Mouse (Mus musculus) MEL (cell line): ENCODE data around the gene Ubxn1. TPM values are rescaled to one million over a fixed set of nuclear protein-coding genes. Genes with fewer than 3 reads are reported as not detected.
"Not testable (repeated sequence)": the region's sequence is repeated elsewhere in the genome, so short reads cannot be mapped to it uniquely, and the experiment has no call there.

Experiments
- DNase-seq: peaks from one replicate; pipeline ENCODE4 v3.0.0; 2011; ENCODE audit warnings: low read depth, low spot score
- H3K27ac ChIP-seq: 2 replicates; pipeline ENCODE4 v1.5.1; 2012; ENCODE audit warnings: low read depth, mild to moderate bottlenecking, control low read depth, low read length, moderate library complexity; ENCODE audit not compliant: control insufficient read depth
- H3K27me3 ChIP-seq, 2 experiments: fragments of 150-350 bp in 1 of 2; sonication (generic) in 1 of 2; 2 replicates each; pipeline ENCODE4 v1.6.1; 2012; ENCODE audit warnings: low read length in 2 of 2, mild to moderate bottlenecking in 2 of 2, improper control_type of control experiment in 1 of 2, moderate library complexity in 1 of 2; ENCODE audit not compliant: insufficient read depth in 2 of 2, control insufficient read depth in 1 of 2
- H3K36me3 ChIP-seq, 2 experiments: 2 replicates each; pipeline ENCODE4 v1.6.1; 2012 to 2014; ENCODE audit warnings: low read length in 2 of 2, improper control_type of control experiment in 1 of 2, inconsistent platforms in 1 of 2, mild to moderate bottlenecking in 1 of 2; ENCODE audit not compliant: insufficient read depth in 2 of 2, control insufficient read depth in 1 of 2
- H3K4me1 ChIP-seq, 2 experiments: fragments of 150-350 bp in 1 of 2; sonication (generic) in 1 of 2; 2 replicates each; pipeline ENCODE4 v1.6.1; 2012; ENCODE audit warnings: low read length in 2 of 2, improper control_type of control experiment in 1 of 2, mild to moderate bottlenecking in 1 of 2; ENCODE audit not compliant: insufficient read depth in 2 of 2, control insufficient read depth in 1 of 2
- H3K4me3 ChIP-seq, 2 experiments: fragments of 150-350 bp in 1 of 2; sonication (generic) in 1 of 2; 2 replicates each; pipeline ENCODE4 v1.5.1; 2012; ENCODE audit warnings: low read depth in 2 of 2, low read length in 2 of 2, mild to moderate bottlenecking in 2 of 2, moderate library complexity in 2 of 2, control low read depth in 1 of 2, improper control_type of control experiment in 1 of 2; ENCODE audit not compliant: control insufficient read depth in 1 of 2, insufficient read depth in 1 of 2
- H3K79me2 ChIP-seq: 2 replicates; pipeline ENCODE4 v1.6.1; 2012; ENCODE audit warnings: mild to moderate bottlenecking, low read length, moderate library complexity; ENCODE audit not compliant: control insufficient read depth, poor library complexity, insufficient read depth
- H3K9ac ChIP-seq: 2 replicates; pipeline ENCODE4 v1.6.1; 2012; ENCODE audit warnings: low read depth, mild to moderate bottlenecking, control low read depth, low read length, moderate library complexity; ENCODE audit not compliant: control insufficient read depth, poor library complexity, severe bottlenecking
- H3K9me3 ChIP-seq: fragments of 150-350 bp; sonication (generic); replicated peaks from 2 replicates; pipeline ENCODE4 v1.6.1; 2012; ENCODE audit warnings: mild to moderate bottlenecking, low read length, improper control_type of control experiment, moderate library complexity; ENCODE audit not compliant: insufficient read depth
- BHLHE40 ChIP-seq: IDR thresholded peaks from 2 replicates; pipeline ENCODE4 v1.6.1; 2012; ENCODE audit warnings: low read depth, mild to moderate bottlenecking, inconsistent platforms, low read length, improper control_type of control experiment, borderline replicate concordance
- CHD2 ChIP-seq: IDR thresholded peaks from 2 replicates; pipeline ENCODE4 v1.6.1; 2011; ENCODE audit warnings: low read length, improper control_type of control experiment
- ELF1 ChIP-seq: IDR thresholded peaks from 2 replicates; pipeline ENCODE4 v1.6.1; 2014; ENCODE audit warnings: low read depth, mild to moderate bottlenecking, inconsistent platforms, low read length, improper control_type of control experiment, moderate library complexity
- EP300 ChIP-seq, 2 experiments: IDR thresholded peaks; 2 replicates each; pipeline ENCODE4 v1.6.1; 2011; ENCODE audit warnings: improper control_type of control experiment in 2 of 2, low read length in 2 of 2, low read depth in 1 of 2, mild to moderate bottlenecking in 1 of 2
- ETS1 ChIP-seq: IDR thresholded peaks from 2 replicates; pipeline ENCODE4 v1.6.1; 2012; ENCODE audit warnings: low read depth, mild to moderate bottlenecking, inconsistent platforms, low read length, improper control_type of control experiment, moderate library complexity
- MAZ ChIP-seq: IDR thresholded peaks from 2 replicates; pipeline ENCODE4 v1.6.1; 2012; ENCODE audit warnings: low read depth, mild to moderate bottlenecking, inconsistent platforms, low read length, improper control_type of control experiment
- MXI1 ChIP-seq: IDR thresholded peaks from 2 replicates; pipeline ENCODE4 v1.6.1; 2011; ENCODE audit warnings: mild to moderate bottlenecking, low read depth, low read length, improper control_type of control experiment
- MYC ChIP-seq: IDR thresholded peaks from 2 replicates; pipeline ENCODE4 v1.6.1; 2011; ENCODE audit warnings: low read depth, mild to moderate bottlenecking, low read length, improper control_type of control experiment, moderate library complexity
- POLR2A ChIP-seq, 2 experiments: IDR thresholded peaks; 2 replicates each; pipeline ENCODE4 v1.6.1; 2011 to 2012; ENCODE audit warnings: low read length in 2 of 2, mild to moderate bottlenecking in 2 of 2, control low read depth in 1 of 2, improper control_type of control experiment in 1 of 2, low read depth in 1 of 2, moderate library complexity in 1 of 2; ENCODE audit not compliant: control insufficient read depth in 1 of 2, insufficient read depth in 1 of 2, poor library complexity in 1 of 2
- RAD21 ChIP-seq: IDR thresholded peaks from 2 replicates; pipeline ENCODE4 v1.6.1; 2011; ENCODE audit warnings: mild to moderate bottlenecking, low read depth, low read length, improper control_type of control experiment
- RCOR1 ChIP-seq: IDR thresholded peaks from 2 replicates; pipeline ENCODE4 v1.6.1; 2012; ENCODE audit warnings: low read depth, mild to moderate bottlenecking, inconsistent platforms, low read length, improper control_type of control experiment
- SIN3A ChIP-seq: IDR thresholded peaks from 2 replicates; pipeline ENCODE4 v1.6.1; 2012; ENCODE audit warnings: low read length, improper control_type of control experiment, inconsistent platforms
- TCF12 ChIP-seq: IDR thresholded peaks from 2 replicates; pipeline ENCODE4 v1.6.1; 2014; ENCODE audit warnings: low read depth, mild to moderate bottlenecking, inconsistent platforms, low read length, improper control_type of control experiment, moderate library complexity
- UBTF ChIP-seq: IDR thresholded peaks from 2 replicates; pipeline ENCODE4 v1.6.1; 2012; ENCODE audit warnings: low read depth, mild to moderate bottlenecking, inconsistent platforms, low read length, improper control_type of control experiment, moderate library complexity, borderline replicate concordance; ENCODE audit not compliant: insufficient read depth
- ZMIZ1 ChIP-seq: IDR thresholded peaks from 2 replicates; pipeline ENCODE4 v1.6.1; 2012; ENCODE audit warnings: low read depth, mild to moderate bottlenecking, inconsistent platforms, low read length, improper control_type of control experiment, moderate library complexity
- ZNF384 ChIP-seq: IDR thresholded peaks from 2 replicates; pipeline ENCODE4 v1.6.1; 2012; ENCODE audit warnings: low read depth, mild to moderate bottlenecking, inconsistent platforms, low read length, improper control_type of control experiment
- polyA plus RNA-seq, 2 experiments: library from polyadenylated mRNA; stranded (reverse) in 1 of 2; unstranded in 1 of 2; fragments of >175 nt in 1 of 2; fragments of >200 nt in 1 of 2; gene quantifications; 2 replicates each; pipeline versions ENCODE4 v1.2.1 to v1.2.4; 2012; ENCODE audit warnings: low replicate concordance in 2 of 2, low read depth in 1 of 2; ENCODE audit not compliant: insufficient read length in 2 of 2, insufficient read depth in 1 of 2, missing spikeins in 1 of 2
- total RNA-seq: library from RNA; depleted of rRNA; stranded (reverse); fragments of 300-350 nt; gene quantifications from 2 replicates; pipeline ENCODE4 v1.2.3, GENCODE M21; 2012

The Ubxn1 gene
- total and polyA plus RNA-seq, 3 experiments: 187 to 366 TPM; not detected in 1

DNA sequence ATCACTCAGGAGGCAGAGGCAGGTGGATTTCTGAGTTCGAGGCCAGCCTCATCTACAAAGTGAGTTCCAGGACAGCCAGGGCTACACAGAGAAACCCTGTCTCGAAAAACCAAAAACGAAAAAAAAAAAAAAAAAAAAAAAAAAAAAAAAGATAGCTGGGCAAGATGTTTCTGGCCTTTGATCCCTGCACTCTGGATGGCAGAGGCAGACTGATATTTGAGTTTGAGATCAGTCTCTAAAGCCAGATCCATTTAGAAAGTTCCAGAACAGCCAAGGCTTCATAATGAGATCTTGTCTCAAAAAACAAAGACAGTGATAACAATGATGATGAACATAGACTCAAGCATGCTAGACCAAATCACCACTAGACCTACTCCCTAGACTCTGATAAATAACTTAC is 915 bp upstream of the Ubxn1 start:
- not testable (repeated sequence) for DNase-seq, H3K9me3 ChIP-seq, H3K27me3 ChIP-seq
- Histone ChIP-seq H3K4me3 (peak overlapping the region; percentile 69 to 94), H3K27ac (peak overlapping the region; percentile 74; the same call in 1 of the 2 replicates), H3K4me1 (peaks cover 10 to 21% of the 10 kb centered on the region in 2 experiments; a peak in 3 of 4 replicates), H3K36me3 (peaks cover 8 to 26% of the 10 kb centered on the region in 2 experiments), H3K9ac (peak overlapping the region; percentile 82), H3K79me2 (peaks cover 15% of the 10 kb centered on the region)
- TF ChIP-seq ZNF384: peak; percentile 50

- Histone ChIP-seq H3K9me3 (no peaks in the 10 kb centered on the region), H3K4me3 (peak overlapping the region; percentile 69 to 94), H3K27me3 (no peaks in the 10 kb centered on the region), H3K9ac (peak overlapping the region; percentile 82), H3K36me3 (peaks cover 8 to 26% of the 10 kb centered on the region in 2 experiments), H3K79me2 (peaks cover 15% of the 10 kb centered on the region), H3K27ac (peak overlapping the region; percentile 74), H3K4me1 (peaks cover 10 to 21% of the 10 kb centered on the region in 2 experiments; a peak in 3 of 4 replicates)
- no peak for DNase-seq
- TF ChIP-seq ZNF384 (no peak), MYC (no peak), SIN3A (no peak), CHD2 (no peak), BHLHE40 (no peak), RAD21 (no peak), RCOR1 (no peak), EP300 (IDR thresholded peaks at IDR 0.05; ENCODE audit: low read depth in 1 of 2, low read length in 2 of 2) (no peak; a peak in 1 of 4 replicates), ETS1 (no peak), POLR2A (IDR thresholded peaks at IDR 0.05; ENCODE audit: control insufficient read depth in 1 of 2, insufficient read depth in 1 of 2, low read depth in 1 of 2, low read length in 2 of 2, poor library complexity in 1 of 2) (no peak), MXI1 (no peak), MAZ (no peak), UBTF (no peak), ELF1 (no peak), TCF12 (no peak), ZMIZ1 (no peak)
These were observed 458 bp upstream of the Ubxn1 start for GRCm38 (mm10) chr19:8870838-8871237.
